Mouse (Mus musculus): ENCODE measurements around the gene Ldha. TPM values are rescaled to one million over a fixed set of nuclear protein-coding genes. Genes with fewer than 3 reads are reported as not detected.
"Not testable (repeated sequence)": the region's sequence is repeated elsewhere in the genome, so short reads cannot be mapped to it uniquely, and the experiment has no call there.

Gene Ldha
- polyA plus RNA-seq (2015; fragmentation: Nextera tagmentation; extraction: Ambion mirVana): 497 and 572 TPM in 2 replicates

DNA sequence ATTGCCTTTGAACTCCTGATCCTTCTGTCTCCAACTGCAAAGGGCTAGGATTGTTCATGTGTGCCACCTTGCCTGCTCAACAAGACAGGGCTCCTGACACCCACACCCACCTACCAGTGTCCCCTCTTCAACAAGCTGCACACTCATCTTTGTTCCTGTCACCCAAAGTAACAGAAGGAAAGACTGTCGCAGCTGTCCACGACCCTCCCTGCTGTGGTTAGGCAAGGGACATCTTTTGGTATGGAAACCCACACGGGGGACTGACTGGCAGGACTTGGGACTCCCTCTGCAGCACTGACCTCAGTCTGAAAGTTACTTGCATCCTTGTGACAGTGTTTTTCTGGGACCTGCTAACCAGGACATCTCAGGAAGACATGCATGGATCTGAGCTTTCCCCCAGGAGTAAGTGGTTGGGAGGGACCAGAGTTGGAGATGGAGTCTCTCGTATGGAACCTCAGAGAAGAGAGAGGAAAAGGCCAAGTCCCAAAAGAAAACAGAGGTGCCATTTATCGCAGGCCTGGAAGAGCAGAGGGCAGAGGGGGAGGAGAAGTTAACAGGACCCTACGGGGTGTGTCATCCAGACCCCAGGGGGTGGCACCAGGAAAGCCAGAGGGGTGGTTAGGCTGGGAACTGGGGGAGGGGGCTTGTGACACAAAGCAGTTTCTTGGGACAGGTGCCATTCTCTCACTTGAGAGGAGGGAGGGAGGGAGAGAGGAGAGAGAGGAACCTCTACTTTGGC, at the start of gene Ldha:
TSS of gene Ldha (plus strand) at position 689 of the 739 bp plus-strand sequence.
- Histone ChIP-seq H3K9me3 (no peaks in the 10 kb centered on the region), H3K4me2 (no peak within 1 kb of the TSS), H3K27me3 (peaks cover 19% of the 10 kb centered on the region), H3K27ac (replicated peaks) (no peak within 1 kb of the TSS), H3K36me3 (no peaks in the 10 kb centered on the region), H3K4me3 (no peak within 1 kb of the TSS), H3K4me1 (replicated peaks) (peaks cover 24% of the 10 kb centered on the region), H3K9ac (no peak within 1 kb of the TSS)
- ATAC-seq (ENCODE audit: low read depth): no peak
- WGBS: 35% methylated on average over 6 of the region's 6 CpGs

DNA sequence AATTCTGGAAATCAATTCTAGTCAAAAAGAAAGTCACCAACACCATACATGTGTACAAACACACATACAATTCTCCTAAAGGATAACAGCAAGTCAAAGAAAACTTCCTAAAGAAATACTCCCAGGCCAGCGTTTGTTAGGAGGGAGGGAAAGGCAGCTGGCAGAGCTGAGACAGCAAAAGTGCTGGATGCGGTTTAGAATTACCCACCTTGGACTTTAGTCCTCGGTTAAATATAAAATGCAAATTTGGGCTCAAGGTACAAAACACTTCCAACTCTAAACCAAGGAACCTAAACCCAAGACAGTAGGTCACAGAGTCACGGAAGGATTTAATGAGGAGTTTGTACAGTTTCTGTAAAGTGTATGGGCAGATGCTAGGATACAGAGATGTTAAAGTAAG, 47.4 kb upstream of the Ldha start:
- ATAC-seq (ENCODE audit: low read depth): no peak
- 91% methylated on average over 4 of the region's 4 CpGs for WGBS
- Histone ChIP-seq H3K36me3 (peaks cover 16% of the 10 kb centered on the region), H3K27ac (replicated peaks) (no peak overlapping the region), H3K9ac (no peak overlapping the region), H3K27me3 (no peaks in the 10 kb centered on the region), H3K4me1 (replicated peaks) (peaks cover 32% of the 10 kb centered on the region), H3K4me3 (no peak overlapping the region), H3K9me3 (no peaks in the 10 kb centered on the region), H3K4me2 (no peak overlapping the region)

DNA sequence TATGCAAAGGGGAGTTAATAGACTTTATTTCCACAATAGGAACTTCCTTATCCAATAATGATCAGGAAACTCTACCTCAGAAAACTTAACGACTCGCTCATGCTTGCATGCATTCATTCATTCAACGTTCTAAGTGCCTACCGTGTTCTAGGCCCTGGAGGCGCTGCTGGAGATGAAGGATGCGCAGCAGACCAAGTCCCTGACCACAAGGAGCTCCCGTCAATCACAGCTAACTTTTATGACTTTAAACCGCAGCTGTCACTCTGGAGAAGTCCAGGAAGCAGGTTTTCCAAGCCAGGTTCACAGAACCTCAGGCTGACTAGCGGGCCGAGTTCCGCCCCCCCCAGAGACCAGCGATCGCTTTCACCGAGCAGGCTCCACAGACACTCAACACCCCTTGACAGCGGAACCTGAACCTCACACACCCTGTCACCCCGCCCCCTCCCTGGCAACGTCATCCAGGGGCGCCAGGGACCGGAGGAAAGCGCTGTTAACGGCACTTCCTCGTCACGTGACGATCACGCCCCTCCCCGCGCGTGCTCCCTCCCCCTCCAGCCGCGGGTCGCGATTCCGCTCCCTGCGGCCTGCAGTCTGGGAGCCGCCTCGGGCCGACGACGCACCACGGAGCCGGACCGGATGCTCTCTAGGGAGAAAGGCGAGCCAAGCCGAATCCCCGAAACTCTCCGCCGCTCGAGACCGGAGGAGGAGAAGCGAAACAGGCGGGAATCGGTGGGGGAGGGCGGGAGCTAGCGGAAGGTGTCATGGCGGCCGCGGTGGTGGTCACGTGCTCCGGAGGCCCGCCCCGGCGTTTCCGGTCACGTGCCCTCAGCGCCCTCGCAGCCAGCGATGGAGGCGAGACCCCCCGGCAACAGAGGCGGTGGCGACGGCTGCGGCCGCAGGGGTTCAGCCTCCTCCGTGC, 45.7 kb upstream of the Ldha start, which contains the start of the genes Hps5 and Gtf2h1:
TSS of gene Hps5 (minus strand) at position 778 of the 919 bp plus-strand sequence.
TSS of gene Gtf2h1 (plus strand) at position 817 of the 919 bp plus-strand sequence.
- Histone ChIP-seq H3K27ac (replicated peaks) (peak within 1 kb of the TSS; percentile 87), H3K36me3 (peaks cover 15% of the 10 kb centered on the region), H3K4me1 (replicated peaks) (peaks cover 32% of the 10 kb centered on the region), H3K9me3 (no peaks in the 10 kb centered on the region), H3K4me2 (peak within 1 kb of the TSS; percentile 96), H3K4me3 (peak within 1 kb of the TSS; percentile 94), H3K9ac (peak within 1 kb of the TSS; percentile 95), H3K27me3 (no peaks in the 10 kb centered on the region)
- ATAC-seq (ENCODE audit: low read depth): peak; percentile 99
- WGBS: under 1% methylated on average over 70 of the region's 75 CpGs

DNA sequence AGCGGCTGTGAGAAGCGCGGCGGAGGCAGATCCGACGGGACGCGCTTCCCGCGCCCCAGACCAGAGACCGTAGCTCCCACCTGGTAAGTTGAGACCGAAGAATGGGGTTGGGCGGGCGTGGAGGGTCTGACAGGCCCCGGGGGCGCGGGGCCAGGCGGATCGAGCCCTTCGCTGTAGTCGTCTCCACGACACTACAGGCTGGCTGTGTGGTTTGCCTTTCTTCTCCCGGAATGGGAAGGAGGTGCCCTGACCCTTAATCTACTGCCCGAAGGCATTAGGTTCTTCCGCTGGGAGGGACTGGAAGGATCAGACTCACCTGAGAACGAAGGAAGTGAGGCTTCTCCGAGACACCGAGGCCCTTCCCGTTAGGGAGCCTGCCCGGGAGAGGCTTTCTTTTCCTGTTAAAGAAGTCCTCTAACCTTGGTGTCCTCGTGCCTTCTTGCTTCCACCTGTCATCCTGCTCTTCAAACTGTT, 45.0 kb upstream of the Ldha start:
- H3K9me3 ChIP-seq: no peaks in the 10 kb centered on the region
- no peaks in the 10 kb centered on the region for H3K27me3 ChIP-seq
- peak overlapping the region; percentile 96 for H3K4me2 ChIP-seq
- peaks cover 32% of the 10 kb centered on the region for H3K4me1 ChIP-seq (replicated peaks)
- peak overlapping the region; percentile 94 for H3K4me3 ChIP-seq
- 0% methylated on average over 31 of the region's 31 CpGs for WGBS
- peak overlapping the region; percentile 87 for H3K27ac ChIP-seq (replicated peaks)
- H3K36me3 ChIP-seq: peaks cover 17% of the 10 kb centered on the region
- H3K9ac ChIP-seq: peak overlapping the region; percentile 95
- no peak; the same call in 1 of the 2 replicates for ATAC-seq (ENCODE audit: low read depth)

DNA sequence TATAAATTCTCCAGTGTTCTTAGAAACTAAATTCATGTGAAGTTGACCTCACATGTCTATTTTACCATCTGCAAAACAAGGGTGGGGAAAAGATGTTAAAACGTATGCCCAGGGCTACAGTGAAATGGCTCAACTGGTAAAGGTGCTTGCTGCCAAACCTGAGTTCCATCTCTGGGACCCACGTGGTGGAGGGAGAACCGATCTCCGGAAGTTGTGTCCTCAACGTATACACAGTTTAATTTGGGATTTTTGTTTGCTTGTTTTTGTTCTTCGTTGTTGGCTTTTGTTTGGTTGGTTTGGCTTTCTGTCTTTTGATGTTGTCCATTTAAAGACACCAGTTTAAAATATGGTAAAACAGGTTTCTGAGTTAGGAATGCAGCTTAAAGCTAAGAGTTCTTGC, 44.5 kb upstream of the Ldha start:
- 64% methylated on average over 6 of the region's 6 CpGs for WGBS
- Histone ChIP-seq H3K9me3 (no peaks in the 10 kb centered on the region), H3K4me1 (replicated peaks) (peaks cover 32% of the 10 kb centered on the region), H3K9ac (peak overlapping the region; percentile 95), H3K27ac (replicated peaks) (no peak overlapping the region), H3K36me3 (peaks cover 21% of the 10 kb centered on the region), H3K27me3 (no peaks in the 10 kb centered on the region), H3K4me3 (peak overlapping the region; percentile 94), H3K4me2 (peak overlapping the region; percentile 96)
- no peak for ATAC-seq (ENCODE audit: low read depth)

DNA sequence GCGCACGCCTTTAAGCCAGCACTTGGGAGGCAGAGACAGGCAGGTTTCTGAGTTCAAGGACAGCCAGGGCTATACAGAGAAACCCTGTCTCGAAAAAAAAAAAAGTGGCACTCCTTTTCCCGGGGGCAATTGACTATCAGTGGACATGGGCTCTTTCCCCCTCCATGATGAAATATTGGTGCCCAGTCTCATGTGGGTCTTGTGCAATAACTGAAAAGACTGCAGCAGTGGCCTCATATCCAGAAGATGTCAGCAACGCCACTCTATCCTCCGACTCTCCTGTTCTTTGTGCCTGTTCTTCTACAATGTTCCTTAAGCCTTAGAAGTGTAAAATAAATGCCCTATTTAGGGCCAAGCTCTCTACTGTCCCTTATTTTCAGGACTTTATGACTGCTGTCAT, 30.9 kb upstream of the Ldha start:
- H3K27me3 ChIP-seq: no peaks in the 10 kb centered on the region
- H3K4me2 ChIP-seq: no peak overlapping the region
- H3K36me3 ChIP-seq: peaks cover 84% of the 10 kb centered on the region
- H3K9ac ChIP-seq: no peak overlapping the region
- H3K4me3 ChIP-seq: no peak overlapping the region
- ATAC-seq (ENCODE audit: low read depth): no peak
- no peaks in the 10 kb centered on the region for H3K9me3 ChIP-seq
- no peak overlapping the region for H3K27ac ChIP-seq (replicated peaks)
- WGBS: 96% methylated on average over 6 of the region's 6 CpGs
- H3K4me1 ChIP-seq (replicated peaks): no peaks in the 10 kb centered on the region

DNA sequence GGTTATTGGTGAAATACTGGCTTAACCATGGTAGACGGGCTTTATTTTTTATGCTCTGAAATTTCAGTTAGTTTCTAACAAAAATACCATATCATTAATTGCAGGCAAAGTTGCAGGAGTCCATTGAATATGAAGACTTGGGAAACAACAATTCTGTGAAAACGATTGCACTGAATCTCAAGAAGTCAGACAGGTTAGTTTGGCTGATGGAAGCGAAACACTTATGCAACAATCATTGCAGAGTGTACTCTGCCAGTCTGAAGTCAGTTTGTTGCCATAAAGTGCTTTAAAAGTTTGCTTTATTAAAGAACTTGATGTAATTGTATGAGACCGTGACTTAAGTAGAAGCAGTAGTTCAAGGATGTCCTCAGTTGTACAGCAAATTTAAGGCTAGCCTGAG, 27.3 kb upstream of the Ldha start:
- Histone ChIP-seq H3K9me3 (no peaks in the 10 kb centered on the region), H3K27ac (replicated peaks) (no peak overlapping the region), H3K4me1 (replicated peaks) (no peaks in the 10 kb centered on the region), H3K9ac (no peak overlapping the region), H3K4me2 (no peak overlapping the region), H3K27me3 (no peaks in the 10 kb centered on the region), H3K4me3 (no peak overlapping the region), H3K36me3 (peaks cover 88% of the 10 kb centered on the region)
- ATAC-seq (ENCODE audit: low read depth): no peak
- 91% methylated on average over 4 of the region's 4 CpGs for WGBS

DNA sequence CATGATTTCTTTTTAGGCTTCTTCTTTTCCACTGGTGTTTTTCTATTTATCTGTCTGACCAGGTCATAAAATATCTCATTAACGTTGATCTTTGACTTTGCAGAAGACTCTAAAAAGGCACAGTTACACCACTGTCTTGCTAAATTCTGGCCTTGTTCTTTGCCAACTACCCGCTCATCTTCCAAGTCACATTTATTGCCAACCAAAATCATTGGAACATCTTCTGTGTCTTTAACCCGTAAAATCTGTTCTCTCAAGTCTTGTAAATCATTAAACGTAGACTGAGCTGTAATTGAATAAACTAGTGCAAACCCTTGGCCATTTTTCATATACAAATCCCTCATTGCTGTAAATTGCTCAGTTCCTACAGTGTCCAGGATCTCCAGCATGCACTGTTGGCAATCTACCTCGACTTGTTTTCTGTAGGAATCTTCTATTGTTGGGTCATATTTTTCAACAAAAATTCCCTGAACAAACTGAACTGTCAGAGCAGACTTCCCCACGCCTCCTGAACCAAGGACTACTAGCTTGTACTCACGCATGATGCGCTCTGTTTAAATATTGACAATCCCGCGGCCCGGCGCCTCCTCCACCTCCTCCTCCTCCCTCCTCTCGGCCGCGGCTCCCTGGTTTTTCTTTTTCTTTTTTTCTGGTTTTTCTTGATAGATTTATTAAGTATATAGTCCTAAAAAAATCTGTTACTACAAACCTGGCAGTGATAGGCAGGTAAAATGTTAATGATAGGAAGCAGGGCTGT, 20.2 kb upstream of the Ldha start:
- not testable (repeated sequence) for H3K4me2 ChIP-seq; H3K9me3 ChIP-seq; H3K4me1 ChIP-seq (replicated peaks); ATAC-seq (ENCODE audit: low read depth); H3K9ac ChIP-seq; H3K27me3 ChIP-seq; H3K27ac ChIP-seq (replicated peaks); H3K4me3 ChIP-seq
- peaks cover 73% of the 10 kb centered on the region for H3K36me3 ChIP-seq
- WGBS: 89% methylated on average over 15 of the region's 15 CpGs

DNA sequence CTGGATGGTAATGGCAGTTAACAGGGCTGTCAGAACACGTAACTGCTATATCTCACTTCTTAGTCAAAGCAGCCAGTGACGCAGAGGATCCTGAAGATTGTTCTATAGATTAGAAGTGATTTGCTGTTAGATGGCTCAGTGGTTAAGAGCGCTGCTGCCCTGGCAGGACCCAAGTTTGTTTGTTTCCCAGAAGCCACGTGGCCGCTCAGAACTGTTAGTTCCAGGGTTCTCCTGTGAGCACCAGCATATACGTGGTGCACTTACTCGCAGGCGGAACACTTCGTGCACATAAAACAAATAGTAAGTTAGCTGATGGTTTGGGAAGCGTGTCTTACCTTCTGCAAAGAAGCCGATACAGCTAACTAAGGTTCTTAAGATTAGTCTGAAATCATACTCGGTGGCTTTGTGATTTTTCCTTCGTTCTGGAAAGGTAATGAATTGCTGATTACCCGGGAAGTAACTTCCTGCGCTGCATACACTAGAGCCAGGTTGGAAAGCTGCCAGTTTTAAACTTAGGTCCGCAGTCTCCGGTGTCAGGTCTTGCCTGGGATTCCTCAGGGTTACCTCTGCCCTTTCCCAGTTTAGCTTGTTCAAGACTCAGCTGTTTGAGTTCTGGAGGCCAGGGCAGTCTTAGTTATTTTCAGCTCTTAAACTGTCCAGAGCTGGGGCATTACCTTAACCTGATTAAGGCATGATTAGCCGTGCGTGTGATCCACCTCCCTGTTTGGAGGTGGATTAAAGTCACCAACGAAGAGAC, 14.1 kb upstream of the Ldha start:
- Histone ChIP-seq H3K4me2 (no peak overlapping the region), H3K9me3 (no peaks in the 10 kb centered on the region), H3K27me3 (no peaks in the 10 kb centered on the region), H3K4me3 (no peak overlapping the region), H3K9ac (no peak overlapping the region), H3K4me1 (replicated peaks) (no peaks in the 10 kb centered on the region), H3K36me3 (peaks cover 21% of the 10 kb centered on the region), H3K27ac (replicated peaks) (no peak overlapping the region)
- no peak for ATAC-seq (ENCODE audit: low read depth)
- WGBS: 83% methylated on average over 20 of the region's 20 CpGs

DNA sequence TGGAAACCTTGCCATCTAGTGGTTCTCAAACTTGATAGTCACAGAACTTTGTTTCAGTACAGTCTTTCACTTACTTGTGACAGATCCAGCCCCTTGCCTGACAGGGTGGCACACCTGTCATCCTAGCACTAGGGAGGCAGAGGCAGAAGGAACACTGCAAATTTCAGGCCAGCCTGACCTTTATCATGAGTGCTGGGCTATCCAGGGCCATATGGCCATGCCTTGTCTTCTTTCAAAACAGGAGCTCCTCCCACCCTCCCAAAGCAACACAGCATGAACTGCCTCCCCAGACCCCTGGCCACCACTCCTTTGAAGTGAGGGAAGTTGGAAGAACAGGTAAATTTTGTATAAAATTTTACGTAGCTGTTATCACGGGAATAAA, 13.5 kb upstream of the Ldha start:
- no peak for ATAC-seq (ENCODE audit: low read depth)
- no peak overlapping the region for H3K9ac ChIP-seq
- H3K9me3 ChIP-seq: no peaks in the 10 kb centered on the region
- no peak overlapping the region for H3K27ac ChIP-seq (replicated peaks)
- H3K36me3 ChIP-seq: peaks cover 15% of the 10 kb centered on the region
- no peaks in the 10 kb centered on the region for H3K4me1 ChIP-seq (replicated peaks)
- H3K27me3 ChIP-seq: no peaks in the 10 kb centered on the region
- no peak overlapping the region for H3K4me2 ChIP-seq
- WGBS: 89% methylated on average over 2 of the region's 2 CpGs
- no peak overlapping the region for H3K4me3 ChIP-seq

DNA sequence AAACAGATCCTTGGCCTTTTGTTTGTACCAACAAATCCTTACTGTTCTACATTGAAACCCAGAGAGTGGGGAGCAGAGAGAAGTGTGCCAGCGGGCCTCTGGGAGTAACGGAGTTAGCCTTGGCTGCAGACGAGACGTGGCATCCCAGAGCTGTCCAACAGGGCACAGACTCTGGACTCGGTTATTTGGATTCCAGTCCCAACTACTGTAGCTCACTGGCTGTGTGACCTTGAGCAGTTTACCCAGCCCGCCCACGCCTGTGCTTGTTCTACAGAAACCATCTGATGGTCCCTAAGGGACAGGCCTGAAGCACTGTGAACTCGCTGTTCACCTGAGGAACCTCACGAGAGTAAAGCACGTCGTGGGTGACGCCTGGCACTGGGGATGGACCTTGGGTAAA, 11.4 kb upstream of the Ldha start:
- ATAC-seq (ENCODE audit: low read depth): no peak
- Histone ChIP-seq H3K27ac (replicated peaks) (no peak overlapping the region), H3K36me3 (no peaks in the 10 kb centered on the region), H3K9ac (no peak overlapping the region), H3K9me3 (no peaks in the 10 kb centered on the region), H3K4me3 (no peak overlapping the region), H3K4me2 (no peak overlapping the region), H3K27me3 (no peaks in the 10 kb centered on the region), H3K4me1 (replicated peaks) (peaks cover 2% of the 10 kb centered on the region; the same call in 1 of the 2 replicates)
- WGBS: 91% methylated on average over 12 of the region's 12 CpGs

Measured in neural tube, embryonic 13.5 days (tissue).